Mouse (Mus musculus) MEL (cell line): ENCODE measurements around the gene Bmp7. TPM values are rescaled to one million over a fixed set of nuclear protein-coding genes. Genes with fewer than 3 reads are reported as not detected.

Experiments used
- DNase-seq: peaks from one replicate; pipeline ENCODE4 v3.0.0; 2011; ENCODE audit warnings: low read depth, low spot score
- H3K27ac ChIP-seq: 2 replicates; pipeline ENCODE4 v1.5.1; 2012; ENCODE audit warnings: low read depth, mild to moderate bottlenecking, control low read depth, low read length, moderate library complexity; ENCODE audit not compliant: control insufficient read depth
- H3K27me3 ChIP-seq, 2 experiments: fragments of 150-350 bp in 1 of 2; sonication (generic) in 1 of 2; 2 replicates each; pipeline ENCODE4 v1.6.1; 2012; ENCODE audit warnings: low read length in 2 of 2, mild to moderate bottlenecking in 2 of 2, improper control_type of control experiment in 1 of 2, moderate library complexity in 1 of 2; ENCODE audit not compliant: insufficient read depth in 2 of 2, control insufficient read depth in 1 of 2
- H3K36me3 ChIP-seq, 2 experiments: 2 replicates each; pipeline ENCODE4 v1.6.1; 2012 to 2014; ENCODE audit warnings: low read length in 2 of 2, improper control_type of control experiment in 1 of 2, inconsistent platforms in 1 of 2, mild to moderate bottlenecking in 1 of 2; ENCODE audit not compliant: insufficient read depth in 2 of 2, control insufficient read depth in 1 of 2
- H3K4me1 ChIP-seq, 2 experiments: fragments of 150-350 bp in 1 of 2; sonication (generic) in 1 of 2; 2 replicates each; pipeline ENCODE4 v1.6.1; 2012; ENCODE audit warnings: low read length in 2 of 2, improper control_type of control experiment in 1 of 2, mild to moderate bottlenecking in 1 of 2; ENCODE audit not compliant: insufficient read depth in 2 of 2, control insufficient read depth in 1 of 2
- H3K4me3 ChIP-seq, 2 experiments: fragments of 150-350 bp in 1 of 2; sonication (generic) in 1 of 2; 2 replicates each; pipeline ENCODE4 v1.5.1; 2012; ENCODE audit warnings: low read depth in 2 of 2, low read length in 2 of 2, mild to moderate bottlenecking in 2 of 2, moderate library complexity in 2 of 2, control low read depth in 1 of 2, improper control_type of control experiment in 1 of 2; ENCODE audit not compliant: control insufficient read depth in 1 of 2, insufficient read depth in 1 of 2
- H3K79me2 ChIP-seq: 2 replicates; pipeline ENCODE4 v1.6.1; 2012; ENCODE audit warnings: mild to moderate bottlenecking, low read length, moderate library complexity; ENCODE audit not compliant: control insufficient read depth, poor library complexity, insufficient read depth
- H3K9ac ChIP-seq: 2 replicates; pipeline ENCODE4 v1.6.1; 2012; ENCODE audit warnings: low read depth, mild to moderate bottlenecking, control low read depth, low read length, moderate library complexity; ENCODE audit not compliant: control insufficient read depth, poor library complexity, severe bottlenecking
- H3K9me3 ChIP-seq: fragments of 150-350 bp; sonication (generic); replicated peaks from 2 replicates; pipeline ENCODE4 v1.6.1; 2012; ENCODE audit warnings: mild to moderate bottlenecking, low read length, improper control_type of control experiment, moderate library complexity; ENCODE audit not compliant: insufficient read depth
- CHD1 ChIP-seq: IDR thresholded peaks from 2 replicates; pipeline ENCODE4 v1.6.1; 2012; ENCODE audit warnings: low read depth, mild to moderate bottlenecking, inconsistent platforms, low read length, improper control_type of control experiment
- CHD2 ChIP-seq: IDR thresholded peaks from 2 replicates; pipeline ENCODE4 v1.6.1; 2011; ENCODE audit warnings: low read length, improper control_type of control experiment
- CTCF ChIP-seq, 3 experiments: IDR thresholded peaks in 2 of 3; conservative IDR thresholded peaks in 1 of 3; 2 replicates each; pipeline ENCODE4 v1.5.1; 2011 to 2012; ENCODE audit warnings: low read length in 3 of 3, low read depth in 2 of 3, mild to moderate bottlenecking in 2 of 3, improper control_type of control experiment in 1 of 3, inconsistent platforms in 1 of 3, mixed read lengths in 1 of 3, moderate library complexity in 1 of 3; ENCODE audit not compliant: control insufficient read depth in 1 of 3, insufficient read depth in 1 of 3, poor library complexity in 1 of 3, severe bottlenecking in 1 of 3
- E2F4 ChIP-seq: IDR thresholded peaks from 2 replicates; pipeline ENCODE4 v1.6.1; 2011; ENCODE audit warnings: low read depth, low read length, improper control_type of control experiment, borderline replicate concordance
- ELF1 ChIP-seq: IDR thresholded peaks from 2 replicates; pipeline ENCODE4 v1.6.1; 2014; ENCODE audit warnings: low read depth, mild to moderate bottlenecking, inconsistent platforms, low read length, improper control_type of control experiment, moderate library complexity
- EP300 ChIP-seq, 2 experiments: IDR thresholded peaks; 2 replicates each; pipeline ENCODE4 v1.6.1; 2011; ENCODE audit warnings: improper control_type of control experiment in 2 of 2, low read length in 2 of 2, low read depth in 1 of 2, mild to moderate bottlenecking in 1 of 2
- ETS1 ChIP-seq: IDR thresholded peaks from 2 replicates; pipeline ENCODE4 v1.6.1; 2012; ENCODE audit warnings: low read depth, mild to moderate bottlenecking, inconsistent platforms, low read length, improper control_type of control experiment, moderate library complexity
- GATA1 ChIP-seq: IDR thresholded peaks from 2 replicates; pipeline ENCODE4 v1.6.1; 2011; ENCODE audit warnings: low read depth, low read length, improper control_type of control experiment
- HCFC1 ChIP-seq: IDR thresholded peaks from 2 replicates; pipeline ENCODE4 v1.6.1; 2012; ENCODE audit warnings: low read depth, mild to moderate bottlenecking, inconsistent platforms, low read length, improper control_type of control experiment, moderate library complexity
- JUND ChIP-seq: IDR thresholded peaks from 2 replicates; pipeline ENCODE4 v1.6.1; 2011; ENCODE audit warnings: low read depth, mild to moderate bottlenecking, improper control_type of control experiment, low read length
- KAT2A ChIP-seq: conservative IDR thresholded peaks from 2 replicates; pipeline ENCODE4 v1.6.1; 2012; ENCODE audit warnings: low read depth, low read length, improper control_type of control experiment, inconsistent platforms
- MAFK ChIP-seq: IDR thresholded peaks from 2 replicates; pipeline ENCODE4 v1.6.1; 2011; ENCODE audit warnings: low read depth, mild to moderate bottlenecking, low read length, improper control_type of control experiment, borderline replicate concordance
- MEF2A ChIP-seq: IDR thresholded peaks from 2 replicates; pipeline ENCODE4 v1.6.1; 2014; ENCODE audit warnings: low read depth, mild to moderate bottlenecking, inconsistent platforms, low read length, improper control_type of control experiment; ENCODE audit not compliant: poor library complexity, insufficient replicate concordance, severe bottlenecking; ENCODE audit errors: extremely low read depth
- MXI1 ChIP-seq: IDR thresholded peaks from 2 replicates; pipeline ENCODE4 v1.6.1; 2011; ENCODE audit warnings: mild to moderate bottlenecking, low read depth, low read length, improper control_type of control experiment
- MYB ChIP-seq: IDR thresholded peaks from 2 replicates; pipeline ENCODE4 v1.6.1; 2011; ENCODE audit warnings: mild to moderate bottlenecking, low read depth, low read length, improper control_type of control experiment
- NELFE ChIP-seq: IDR thresholded peaks from 2 replicates; pipeline ENCODE4 v1.6.1; 2011; ENCODE audit warnings: low read depth, low read length, improper control_type of control experiment
- POLR2AphosphoS2 ChIP-seq: IDR thresholded peaks from 2 replicates; pipeline ENCODE4 v1.6.1; 2011; ENCODE audit warnings: low read length, improper control_type of control experiment
- POLR2AphosphoS5 ChIP-seq: IDR thresholded peaks from 2 replicates; pipeline ENCODE4 v1.6.1; 2012; ENCODE audit warnings: low read depth, borderline replicate concordance, mild to moderate bottlenecking, inconsistent platforms, low read length, moderate library complexity, mixed read lengths
- RCOR1 ChIP-seq: IDR thresholded peaks from 2 replicates; pipeline ENCODE4 v1.6.1; 2012; ENCODE audit warnings: low read depth, mild to moderate bottlenecking, inconsistent platforms, low read length, improper control_type of control experiment
- SIN3A ChIP-seq: IDR thresholded peaks from 2 replicates; pipeline ENCODE4 v1.6.1; 2012; ENCODE audit warnings: low read length, improper control_type of control experiment, inconsistent platforms
- TAL1 ChIP-seq: IDR thresholded peaks from 2 replicates; pipeline ENCODE4 v1.6.1; 2012; ENCODE audit warnings: mild to moderate bottlenecking, inconsistent platforms, low read length, moderate library complexity, mixed read lengths
- TCF12 ChIP-seq: IDR thresholded peaks from 2 replicates; pipeline ENCODE4 v1.6.1; 2014; ENCODE audit warnings: low read depth, mild to moderate bottlenecking, inconsistent platforms, low read length, improper control_type of control experiment, moderate library complexity
- USF1 ChIP-seq: IDR thresholded peaks from 2 replicates; pipeline ENCODE4 v1.6.1; 2014; ENCODE audit warnings: low read depth, mild to moderate bottlenecking, inconsistent platforms, low read length, improper control_type of control experiment, moderate library complexity
- USF2 ChIP-seq, 2 experiments: IDR thresholded peaks; 2 replicates each; pipeline ENCODE4 v1.6.1; 2011 to 2012; ENCODE audit warnings: improper control_type of control experiment in 2 of 2, low read length in 2 of 2, borderline replicate concordance in 1 of 2, inconsistent platforms in 1 of 2, low read depth in 1 of 2, mild to moderate bottlenecking in 1 of 2; ENCODE audit not compliant: insufficient read depth in 1 of 2
- ZKSCAN1 ChIP-seq: IDR thresholded peaks from 2 replicates; pipeline ENCODE4 v1.6.1; 2012; ENCODE audit warnings: low read depth, mild to moderate bottlenecking, inconsistent platforms, low read length, improper control_type of control experiment, moderate library complexity
- polyA plus RNA-seq, 2 experiments: library from polyadenylated mRNA; stranded (reverse) in 1 of 2; unstranded in 1 of 2; fragments of >175 nt in 1 of 2; fragments of >200 nt in 1 of 2; gene quantifications; 2 replicates each; pipeline versions ENCODE4 v1.2.1 to v1.2.4; 2012; ENCODE audit warnings: low replicate concordance in 2 of 2, low read depth in 1 of 2; ENCODE audit not compliant: insufficient read length in 2 of 2, insufficient read depth in 1 of 2, missing spikeins in 1 of 2
- total RNA-seq: library from RNA; depleted of rRNA; stranded (reverse); fragments of 300-350 nt; gene quantifications from 2 replicates; pipeline ENCODE4 v1.2.3, GENCODE M21; 2012

Gene Bmp7
- total and polyA plus RNA-seq, 3 experiments: not detected

DNA sequence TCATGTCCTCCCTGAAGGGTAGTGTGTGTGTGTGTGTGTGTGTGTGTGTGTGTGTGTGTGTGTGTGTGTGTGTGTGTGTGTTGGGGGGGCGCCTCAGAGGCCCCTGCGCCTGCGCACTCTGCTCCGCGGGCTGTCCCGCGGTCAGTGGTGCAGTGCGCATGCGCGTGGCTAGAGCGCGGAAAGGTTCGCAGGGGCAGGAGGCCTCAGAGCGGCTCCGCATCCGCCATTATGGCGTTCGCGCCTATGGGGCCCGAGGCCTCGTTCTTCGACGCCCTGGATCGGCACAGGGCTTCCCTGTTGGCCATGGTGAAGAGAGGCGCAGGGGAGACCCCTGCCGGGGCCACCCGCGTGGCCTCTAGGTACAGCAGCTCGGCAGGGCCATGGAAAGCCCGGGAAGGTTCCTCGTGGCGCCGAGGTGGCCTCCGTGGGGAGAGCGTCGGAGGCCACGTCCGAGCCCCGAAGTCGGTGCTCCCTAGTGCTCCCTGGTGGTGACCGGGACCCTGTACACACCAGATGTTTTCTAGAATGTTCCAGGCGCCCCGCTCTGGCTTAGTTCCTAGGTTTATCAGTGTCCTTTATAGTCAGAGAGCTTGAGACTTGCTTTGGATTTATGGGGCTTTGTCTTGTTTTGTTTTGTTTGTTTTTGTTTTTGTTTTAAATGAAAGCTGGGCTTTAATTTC is 39.7 kb upstream of the Bmp7 start:
- no peaks in the 10 kb centered on the region for H3K79me2 ChIP-seq
- H3K4me3 ChIP-seq: no peak overlapping the region
- peaks cover 0 to 2% of the 10 kb centered on the region in 2 experiments; a peak in 1 of 4 replicates for H3K36me3 ChIP-seq
- no peak for TF ChIP-seq CHD1
- no peak for TF ChIP-seq USF1
- no peak for TF ChIP-seq MYB
- no peak for TF ChIP-seq E2F4
- no peak for TF ChIP-seq POLR2AphosphoS2
- no peak for TF ChIP-seq ETS1
- TF ChIP-seq CTCF (IDR thresholded peaks at IDR 0.05 in 2 of 3, conservative IDR thresholded peaks at IDR 0.05 in 1 of 3; ENCODE audit: control insufficient read depth in 1 of 3, insufficient read depth in 1 of 3, low read depth in 2 of 3, low read length in 3 of 3, poor library complexity in 1 of 3, severe bottlenecking in 1 of 3): no peak
- TF ChIP-seq HCFC1: no peak
- no peak for TF ChIP-seq NELFE
- TF ChIP-seq GATA1: no peak
- TF ChIP-seq MXI1: no peak
- no peak for TF ChIP-seq ELF1
- TF ChIP-seq RCOR1: no peak
- no peak for TF ChIP-seq USF2 (IDR thresholded peaks at IDR 0.05; ENCODE audit: borderline replicate concordance in 1 of 2, insufficient read depth in 1 of 2, low read depth in 1 of 2, low read length in 2 of 2)
- no peak for TF ChIP-seq MEF2A
- TF ChIP-seq EP300 (IDR thresholded peaks at IDR 0.05; ENCODE audit: low read depth in 1 of 2, low read length in 2 of 2): no peak
- H3K4me1 ChIP-seq: peaks cover 0 to 12% of the 10 kb centered on the region in 2 experiments; a peak in 2 of 4 replicates
- no peak overlapping the region for H3K27ac ChIP-seq
- H3K27me3 ChIP-seq: no peaks in the 10 kb centered on the region
- DNase-seq: no peak
- no peak overlapping the region for H3K9ac ChIP-seq
- H3K9me3 ChIP-seq: no peaks in the 10 kb centered on the region

DNA sequence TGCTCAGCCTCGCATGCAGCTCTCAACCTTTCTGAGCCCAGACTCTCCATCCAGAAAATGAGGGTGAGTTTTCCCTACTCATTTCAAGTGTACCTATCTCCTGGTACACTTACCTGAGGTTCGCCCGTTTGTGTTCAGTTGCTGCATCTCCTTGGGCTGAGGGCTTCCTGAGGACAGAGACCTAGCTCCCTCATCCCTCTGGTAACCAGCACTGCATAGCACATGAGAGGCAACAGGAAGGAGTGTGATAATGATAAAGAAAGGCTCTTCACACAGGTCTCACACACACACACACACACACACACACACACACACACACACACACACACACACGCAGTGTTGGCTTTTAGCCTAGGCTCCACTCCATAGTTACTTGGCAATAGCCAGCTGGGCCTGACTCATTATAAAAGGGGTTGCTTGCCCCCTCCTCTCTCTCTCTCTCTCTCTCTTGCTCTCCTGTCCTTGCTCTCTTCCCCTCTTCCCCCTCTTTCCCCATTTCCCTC is 38.1 kb upstream of the Bmp7 start:
- TF ChIP-seq GATA1: no peak
- TF ChIP-seq MXI1: no peak
- no peak for TF ChIP-seq CHD2
- no peak for TF ChIP-seq MAFK
- no peak for TF ChIP-seq RCOR1
- TF ChIP-seq NELFE: no peak
- TF ChIP-seq TCF12: no peak
- no peak for TF ChIP-seq POLR2AphosphoS5
- no peak for TF ChIP-seq POLR2AphosphoS2
- TF ChIP-seq JUND: no peak
- TF ChIP-seq ETS1: no peak
- no peak for TF ChIP-seq ELF1
- TF ChIP-seq ZKSCAN1: no peak
- TF ChIP-seq CHD1: no peak
- TF ChIP-seq E2F4: no peak
- TF ChIP-seq SIN3A: no peak
- no peak for TF ChIP-seq KAT2A
- no peak for TF ChIP-seq TAL1
- DNase-seq: no peak

More for the DNA sequence above, 38.1 kb upstream of the Bmp7 start:
- H3K27ac ChIP-seq: no peak overlapping the region
- H3K4me3 ChIP-seq: no peak overlapping the region
- no peak overlapping the region; the same call in 1 of the 2 replicates for H3K9ac ChIP-seq
- H3K36me3 ChIP-seq: peaks cover 0 to 2% of the 10 kb centered on the region in 2 experiments; a peak in 1 of 4 replicates
- H3K4me1 ChIP-seq: peaks cover 0 to 12% of the 10 kb centered on the region in 2 experiments; a peak in 2 of 4 replicates
- no peaks in the 10 kb centered on the region for H3K27me3 ChIP-seq
- H3K79me2 ChIP-seq: no peaks in the 10 kb centered on the region
- H3K9me3 ChIP-seq: no peaks in the 10 kb centered on the region
